Mouse (Mus musculus) G1E (cell line): ENCODE results near the gene Fgfr3. TPM values are rescaled to one million over a fixed set of nuclear protein-coding genes. Genes with fewer than 3 reads are reported as not detected.

ENCODE experiments used
- ATAC-seq: 2 replicates; pipeline ENCODE4 v1.8.0; 2016; ENCODE audit warnings: mild to moderate bottlenecking; ENCODE audit not compliant: insufficient number of reproducible peaks, poor library complexity, low FRiP score, severe bottlenecking; ENCODE audit errors: extremely low read depth
- DNase-seq: peaks from one replicate; pipeline ENCODE4 v3.0.0; 2012; ENCODE audit warnings: low spot score
- H3K27me3 ChIP-seq: 2 replicates; pipeline ENCODE4 v1.6.1; 2012; ENCODE audit warnings: mild to moderate bottlenecking, low read length, inconsistent platforms; ENCODE audit not compliant: insufficient read depth
- H3K36me3 ChIP-seq: replicated peaks from 2 replicates; pipeline ENCODE3; 2012; ENCODE audit warnings: mild to moderate bottlenecking, inconsistent platforms
- H3K4me1 ChIP-seq: 2 replicates; pipeline ENCODE4 v1.6.1; 2012; ENCODE audit warnings: low read depth, low read length, inconsistent platforms, mixed read lengths; ENCODE audit not compliant: insufficient read depth
- H3K4me3 ChIP-seq: 2 replicates; pipeline ENCODE4 v1.5.1; 2012; ENCODE audit warnings: low read depth, mild to moderate bottlenecking, inconsistent platforms, low read length, moderate library complexity, mixed read lengths
- H3K9me3 ChIP-seq: replicated peaks from 2 replicates; pipeline ENCODE4 v1.6.1; 2012; ENCODE audit warnings: inconsistent platforms
- CTCF ChIP-seq: IDR thresholded peaks from 2 replicates; pipeline ENCODE4 v1.5.1; 2012; ENCODE audit warnings: low read depth, low read length, inconsistent platforms, mixed read lengths
- GATA1 ChIP-seq: IDR thresholded peaks from 2 replicates; pipeline ENCODE4 v1.6.1; 2012; ENCODE audit warnings: borderline replicate concordance, low read length, inconsistent platforms, mixed read lengths
- GATA2 ChIP-seq: IDR thresholded peaks from 2 replicates; pipeline ENCODE4 v1.6.1; 2012; ENCODE audit warnings: low read depth, low read length, inconsistent platforms, borderline replicate concordance
- POLR2AphosphoS5 ChIP-seq: IDR thresholded peaks from 2 replicates; pipeline ENCODE4 v1.6.1; 2012; ENCODE audit warnings: low read depth, low read length, inconsistent platforms; ENCODE audit not compliant: insufficient replicate concordance
- TAL1 ChIP-seq: conservative IDR thresholded peaks from 2 replicates; pipeline ENCODE4 v1.6.1; 2012; ENCODE audit warnings: low read depth, low read length, inconsistent platforms, mixed read lengths
- polyA plus RNA-seq: library from polyadenylated mRNA; stranded (reverse); fragments of >175 nt; gene quantifications from 2 replicates; pipeline ENCODE4 v1.2.3, GENCODE M21; 2012
- total RNA-seq, 2 experiments: library from RNA; stranded (forward) in 1 of 2; stranded (reverse) in 1 of 2; fragments of 200-1000 nt in 1 of 2; fragments of >200 nt in 1 of 2; fragmentation: Nextera tagmentation in 1 of 2; gene quantifications; 2 replicates each; pipeline ENCODE4 v1.2.3; 2014 to 2017

Fgfr3 gene
- total and polyA plus RNA-seq, 3 experiments: 0.03 to 0.22 TPM; not detected in 1

DNA sequence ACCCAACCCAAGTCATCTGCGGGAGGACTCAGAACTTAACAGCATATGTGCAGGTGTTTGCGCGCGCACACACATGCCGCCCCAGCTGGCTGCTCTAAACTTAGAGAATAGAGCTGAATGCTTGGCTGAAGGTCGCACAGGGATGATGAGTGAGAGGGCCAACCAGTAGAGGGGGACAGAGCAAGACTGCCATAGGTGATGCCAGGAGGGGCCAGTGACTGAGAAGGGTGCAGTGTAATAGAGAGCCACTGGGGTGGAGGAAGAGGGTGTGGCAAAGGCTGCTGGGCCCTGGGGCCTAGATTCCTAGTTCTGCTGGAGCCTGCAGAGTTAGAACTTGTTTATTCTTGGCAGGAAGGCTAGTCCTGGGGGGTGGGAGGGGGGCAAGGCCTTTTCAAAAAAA, 5.0 kb upstream of the Fgfr3 start:
- Histone ChIP-seq H3K27me3 (peaks cover 59% of the 10 kb centered on the region), H3K9me3 (peaks cover 2% of the 10 kb centered on the region), H3K4me3 (no peak overlapping the region), H3K36me3 (no peaks in the 10 kb centered on the region), H3K4me1 (peaks cover 7% of the 10 kb centered on the region)
- DNase-seq: no peak
- no peak for TF ChIP-seq TAL1
- TF ChIP-seq GATA1: no peak
- no peak for TF ChIP-seq GATA2
- TF ChIP-seq CTCF: no peak
- no peak for TF ChIP-seq POLR2AphosphoS5
- ATAC-seq: no peak

DNA sequence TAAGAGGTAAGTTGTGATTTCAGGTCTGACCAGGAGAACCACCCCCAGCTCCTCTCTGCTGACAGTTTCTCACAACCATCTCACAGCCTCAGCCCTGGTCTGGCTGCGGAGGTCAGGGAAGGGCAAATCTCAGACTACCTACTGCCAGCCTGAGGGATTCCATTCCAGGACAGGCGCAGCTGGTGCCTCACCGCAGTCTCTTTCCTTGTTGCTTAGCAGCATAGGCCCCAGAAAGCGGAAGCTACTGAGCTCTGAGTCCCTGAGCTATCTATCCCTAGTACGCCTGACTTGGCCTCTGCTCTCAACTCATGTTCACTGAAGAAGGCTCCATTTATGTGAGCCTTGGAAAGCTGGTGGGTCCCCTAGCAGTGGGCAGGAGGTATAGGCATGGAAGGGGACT, 3.0 kb upstream of the Fgfr3 start:
- Histone ChIP-seq H3K9me3 (peaks cover 21% of the 10 kb centered on the region), H3K4me1 (peaks cover 16% of the 10 kb centered on the region), H3K27me3 (peaks cover 72% of the 10 kb centered on the region), H3K4me3 (no peak overlapping the region), H3K36me3 (no peaks in the 10 kb centered on the region)
- no peak for ATAC-seq
- TF ChIP-seq CTCF (no peak), TAL1 (no peak), POLR2AphosphoS5 (no peak)
- no peak for DNase-seq

DNA sequence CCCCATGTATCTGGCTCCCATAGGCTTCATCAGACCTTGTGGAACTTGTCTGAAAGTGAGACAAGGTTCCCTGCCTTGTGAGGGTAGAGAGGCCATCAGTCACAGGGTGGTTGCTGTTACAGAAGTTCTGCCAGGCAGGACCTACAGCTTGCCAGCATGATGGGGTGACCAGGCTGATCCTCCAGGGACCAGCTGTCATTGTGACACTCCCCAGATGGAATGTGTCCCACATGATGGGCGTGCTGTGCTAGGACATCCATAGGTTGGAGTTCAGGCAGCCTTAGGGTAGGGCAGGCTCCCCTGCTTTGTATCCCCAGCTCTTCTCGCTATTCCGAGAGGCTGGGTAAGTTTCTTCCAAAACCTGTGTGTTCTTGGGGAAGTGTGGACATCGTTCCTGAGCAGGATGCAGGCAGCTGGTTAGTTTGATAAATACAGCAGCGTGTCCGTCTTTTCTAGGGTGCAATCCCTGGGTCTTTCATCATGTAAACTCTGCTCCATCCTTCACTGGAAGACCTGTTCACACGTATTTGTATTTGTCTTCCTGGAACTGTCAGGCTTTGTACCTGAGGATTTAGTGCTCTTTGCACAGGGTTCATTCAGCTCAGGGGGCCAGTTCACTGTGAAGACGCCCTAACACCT, 503 bp upstream of the Fgfr3 start:
- Histone ChIP-seq H3K4me1 (peaks cover 16% of the 10 kb centered on the region), H3K4me3 (no peak overlapping the region; the same call in 1 of the 2 replicates)

DNA sequence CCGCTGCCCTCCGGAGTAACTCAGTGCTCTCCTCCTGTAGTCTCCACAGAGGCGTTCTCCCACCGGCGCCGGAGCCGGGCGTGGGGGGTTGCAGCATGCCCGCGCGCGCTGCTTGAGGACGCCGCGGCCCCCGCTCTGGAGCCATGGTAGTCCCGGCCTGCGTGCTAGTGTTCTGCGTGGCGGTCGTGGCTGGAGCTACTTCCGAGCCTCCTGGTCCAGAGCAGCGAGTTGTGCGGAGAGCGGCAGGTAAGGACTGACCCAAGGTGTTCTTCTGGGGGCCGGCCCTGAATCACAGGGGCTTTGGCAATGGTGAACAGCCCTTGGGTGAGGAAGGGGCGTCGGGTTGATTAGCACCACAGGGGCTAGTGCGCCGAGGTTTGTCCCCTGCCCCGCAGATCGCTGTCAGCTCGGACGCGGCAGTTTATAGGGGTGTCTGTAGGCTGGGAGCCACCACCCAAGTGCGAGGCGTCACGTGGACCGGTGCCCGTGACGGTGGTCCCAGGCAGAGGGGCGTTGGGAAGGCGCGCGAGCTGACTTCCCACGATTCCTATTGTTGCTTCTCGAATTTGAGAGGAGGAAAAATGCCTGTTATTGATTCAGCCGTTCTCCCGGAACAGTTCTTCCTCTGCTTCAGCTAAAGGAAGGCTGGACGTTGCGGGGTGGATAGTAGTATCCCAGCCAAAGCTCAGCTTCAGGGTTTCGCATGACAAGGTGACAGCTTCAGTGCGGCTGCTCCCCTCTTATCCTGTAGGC, 968 bp downstream of the Fgfr3 start:
- Histone ChIP-seq H3K36me3 (no peaks in the 10 kb centered on the region), H3K4me3 (peak overlapping the region; percentile 57; the same call in 1 of the 2 replicates), H3K27me3 (peaks cover 73% of the 10 kb centered on the region), H3K4me1 (peaks cover 16% of the 10 kb centered on the region), H3K9me3 (peaks cover 26% of the 10 kb centered on the region)
- DNase-seq (no peak), ATAC-seq (no peak)
- TF ChIP-seq TAL1: no peak
- TF ChIP-seq POLR2AphosphoS5: no peak
- TF ChIP-seq CTCF: no peak
- no peak for TF ChIP-seq GATA2
- no peak for TF ChIP-seq GATA1

More for the DNA sequence above, 503 bp upstream of the Fgfr3 start:
- ATAC-seq: no peak
- H3K27me3 ChIP-seq: peaks cover 72% of the 10 kb centered on the region
- TF ChIP-seq CTCF (no peak), TAL1 (no peak), POLR2AphosphoS5 (no peak), GATA1 (no peak), GATA2 (no peak)
- no peaks in the 10 kb centered on the region for H3K36me3 ChIP-seq
- H3K9me3 ChIP-seq: peaks cover 26% of the 10 kb centered on the region
- DNase-seq: no peak

DNA sequence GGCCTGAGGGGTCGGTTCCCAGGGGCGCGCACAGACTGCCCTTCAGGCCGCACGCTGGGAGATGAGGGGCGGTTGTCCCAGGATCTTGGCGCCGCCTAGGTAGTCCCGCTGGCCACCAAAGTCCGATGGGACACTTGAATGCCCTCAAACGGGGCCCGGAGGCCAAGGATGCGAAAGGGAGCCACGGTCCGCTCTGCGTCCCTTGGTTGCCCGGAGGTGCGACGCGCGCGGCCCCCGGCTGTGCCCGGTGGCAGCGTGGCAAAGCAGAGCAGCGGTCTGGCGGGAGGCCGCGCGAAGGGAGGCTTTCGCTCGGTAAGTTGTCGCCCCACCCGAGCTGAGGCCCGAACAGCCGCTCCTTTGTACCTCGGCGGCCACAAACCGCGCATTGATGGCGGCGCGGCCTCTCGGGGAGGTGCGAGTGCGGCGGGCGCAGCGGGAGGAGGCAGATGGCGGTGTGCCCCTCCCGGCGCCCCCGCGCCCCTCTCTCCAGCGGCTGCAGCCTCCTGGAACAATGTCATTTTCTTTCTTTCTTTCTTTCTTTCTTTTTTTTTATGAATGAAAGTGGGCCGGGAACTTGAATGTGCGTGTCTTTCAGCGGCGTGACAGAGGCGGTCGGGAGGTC, 1.7 kb downstream of the Fgfr3 start:
- ATAC-seq (no peak), DNase-seq (no peak)
- H3K36me3 ChIP-seq: no peaks in the 10 kb centered on the region
- H3K4me3 ChIP-seq: peak overlapping the region; percentile 27; the same call in 1 of the 2 replicates
- H3K9me3 ChIP-seq: peaks cover 26% of the 10 kb centered on the region
- H3K27me3 ChIP-seq: peaks cover 77% of the 10 kb centered on the region
- peaks cover 16% of the 10 kb centered on the region for H3K4me1 ChIP-seq
- TF ChIP-seq GATA2: no peak
- no peak for TF ChIP-seq GATA1
- no peak for TF ChIP-seq CTCF
- TF ChIP-seq TAL1: no peak
- TF ChIP-seq POLR2AphosphoS5: no peak

DNA sequence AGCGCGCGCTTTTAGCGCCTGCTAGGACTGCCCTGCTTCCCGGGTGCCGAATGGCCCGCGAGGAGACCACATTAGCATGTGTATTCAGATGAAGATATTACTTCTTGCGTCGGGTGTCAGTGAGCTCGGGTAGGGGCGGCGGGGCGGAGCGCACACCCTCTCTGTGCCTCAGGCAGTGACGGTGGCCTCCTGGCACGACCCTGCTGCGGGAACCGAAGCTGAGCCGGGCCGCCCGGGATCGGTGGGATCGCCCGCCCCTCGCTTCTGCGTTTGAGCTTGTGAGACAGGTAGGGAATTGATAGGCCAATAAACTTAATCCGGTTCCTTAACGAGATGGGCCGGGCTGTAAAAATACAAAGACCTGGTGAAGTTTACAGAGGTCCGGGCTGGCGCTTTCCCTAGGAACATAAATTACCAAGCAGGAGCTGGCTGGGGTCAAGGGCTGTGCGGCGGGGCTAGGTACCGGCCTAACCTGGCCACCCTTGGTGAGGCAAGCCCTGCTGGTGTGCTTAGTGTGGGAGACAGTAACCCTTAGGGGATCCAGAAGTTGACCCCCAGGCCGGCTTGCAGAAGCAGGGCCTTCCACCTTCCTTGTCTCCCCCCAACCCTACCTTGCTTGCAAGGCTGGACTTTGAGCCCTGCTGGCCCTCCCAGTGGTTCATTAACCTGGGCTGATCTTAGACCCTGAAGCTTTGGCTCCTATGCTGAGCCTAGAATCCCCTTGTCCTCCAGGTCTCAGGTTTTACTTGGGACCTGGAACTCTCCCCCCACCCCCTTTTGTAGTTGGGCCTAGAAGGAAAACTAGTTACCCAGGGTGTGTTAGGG, 2.4 kb downstream of the Fgfr3 start:
- ATAC-seq (no peak), DNase-seq (no peak)
- Histone ChIP-seq H3K4me1 (peaks cover 16% of the 10 kb centered on the region), H3K4me3 (no peak overlapping the region; the same call in 1 of the 2 replicates), H3K27me3 (peaks cover 75% of the 10 kb centered on the region), H3K36me3 (no peaks in the 10 kb centered on the region), H3K9me3 (peaks cover 26% of the 10 kb centered on the region)
- TF ChIP-seq CTCF (no peak), GATA1 (no peak), GATA2 (no peak), TAL1 (no peak), POLR2AphosphoS5 (no peak)
